Mouse (Mus musculus) limb, embryonic 15.5 days (tissue): Measurements from ENCODE around the gene 1700007K13Rik. TPM values are rescaled to one million over a fixed set of nuclear protein-coding genes. Genes with fewer than 3 reads are reported as not detected.
"Not testable (repeated sequence)": the region's sequence is repeated elsewhere in the genome, so short reads cannot be mapped to it uniquely, and the experiment has no call there.

Experiments used
- ATAC-seq: fragments of 200-750 bp; cut with Nextera tagmentation; 2 replicates; pipeline ENCODE4 v1.8.0; 2017; ENCODE audit warnings: low read depth, moderate TSS enrichment; ENCODE audit not compliant: insufficient number of reproducible peaks, low FRiP score, low TSS enrichment
- H3K27ac ChIP-seq: fragments of 300-500 bp; sonication (generic); 2 replicates; pipeline ENCODE4 v1.5.1; 2015; ENCODE audit warnings: moderate library complexity, mild to moderate bottlenecking, inconsistent platforms
- H3K27me3 ChIP-seq: fragments of 300-500 bp; sonication (generic); 2 replicates; pipeline ENCODE4 v1.6.1; 2015; ENCODE audit warnings: inconsistent platforms
- H3K36me3 ChIP-seq: fragments of 300-500 bp; sonication (generic); 2 replicates; pipeline ENCODE4 v1.6.1; 2015; ENCODE audit warnings: inconsistent platforms
- H3K4me1 ChIP-seq: fragments of 300-500 bp; sonication (generic); 2 replicates; pipeline ENCODE4 v1.6.1; 2015; ENCODE audit warnings: inconsistent platforms
- H3K4me2 ChIP-seq: fragments of 300-500 bp; sonication (generic); 2 replicates; pipeline ENCODE4 v1.6.1; 2015; ENCODE audit warnings: mild to moderate bottlenecking, inconsistent platforms
- H3K4me3 ChIP-seq: fragments of 300-500 bp; sonication (generic); 2 replicates; pipeline ENCODE4 v1.5.1; 2015; ENCODE audit warnings: mild to moderate bottlenecking, inconsistent platforms
- H3K9ac ChIP-seq: fragments of 300-500 bp; sonication (generic); 2 replicates; pipeline ENCODE4 v1.6.1; 2015; ENCODE audit warnings: inconsistent platforms
- H3K9me3 ChIP-seq: fragments of 300-500 bp; sonication (generic); 2 replicates; pipeline ENCODE4 v1.6.1; 2016; ENCODE audit warnings: inconsistent platforms
- WGBS: fragments of 180-500 bp; shearing (Covaris S2); methylation state at CpG from one replicate; pipeline ENCODE4 v1.1.7; 2015; 5-methylcytosine and 5-hydroxymethylcytosine counted together
- polyA plus RNA-seq: library from polyadenylated mRNA; unstranded; fragments of >200 nt; fragmentation: Nextera tagmentation; extraction: Ambion mirVana; gene quantifications from 2 replicates; pipeline ENCODE4 v1.2.1, GENCODE M21; 2015

Gene 1700007K13Rik
- polyA plus RNA-seq, 1 experiment from 2014 or later: 1.1 TPM

- no peaks in the 10 kb centered on the region for H3K27me3 ChIP-seq
- no peak within 1 kb of the TSS for H3K9ac ChIP-seq
- no peak for ATAC-seq
- no peak within 1 kb of the TSS for H3K4me3 ChIP-seq
- H3K4me1 ChIP-seq: peaks cover 13% of the 10 kb centered on the region
- H3K4me2 ChIP-seq: no peak within 1 kb of the TSS
- H3K36me3 ChIP-seq: no peaks in the 10 kb centered on the region
- no peaks in the 10 kb centered on the region for H3K9me3 ChIP-seq
- peak within 1 kb of the TSS; percentile 69 for H3K27ac ChIP-seq
- 74% methylated on average over 5 of the region's 5 CpGs for WGBS
Observed at GRCm38 (mm10) chr2:28496671-28497070, 30.5 kb upstream of the 1700007K13Rik start, which contains the start of gene Gbgt1. TSS of gene Gbgt1 (plus strand) at chr2:28496891.

GRCm38 (mm10) chr2:28495801-28496595 is 29.9 kb upstream of the 1700007K13Rik start:
- Histone ChIP-seq H3K36me3 (no peaks in the 10 kb centered on the region), H3K27ac (peak overlapping the region; percentile 69), H3K9ac (no peak overlapping the region), H3K4me3 (no peak overlapping the region), H3K27me3 (no peaks in the 10 kb centered on the region), H3K9me3 (no peaks in the 10 kb centered on the region), H3K4me1 (peaks cover 13% of the 10 kb centered on the region), H3K4me2 (no peak overlapping the region)
- 70% methylated on average over 16 of the region's 16 CpGs for WGBS
- ATAC-seq: no peak

GRCm38 (mm10) chr2:28495207-28495756 is 29.1 kb upstream of the 1700007K13Rik start:
- no peaks in the 10 kb centered on the region for H3K36me3 ChIP-seq
- WGBS: 89% methylated on average over 14 of the region's 14 CpGs
- no peak for ATAC-seq
- H3K4me3 ChIP-seq: no peak overlapping the region
- H3K4me1 ChIP-seq: peaks cover 13% of the 10 kb centered on the region
- H3K9ac ChIP-seq: no peak overlapping the region
- no peak overlapping the region for H3K4me2 ChIP-seq
- no peaks in the 10 kb centered on the region for H3K27me3 ChIP-seq
- no peaks in the 10 kb centered on the region for H3K9me3 ChIP-seq
- H3K27ac ChIP-seq: no peak overlapping the region

GRCm38 (mm10) chr2:28494521-28494920 is 28.4 kb upstream of the 1700007K13Rik start:
- no peak for ATAC-seq
- H3K4me2 ChIP-seq: no peak overlapping the region
- H3K9me3 ChIP-seq: no peaks in the 10 kb centered on the region
- 73% methylated on average over 2 of the region's 2 CpGs for WGBS
- H3K36me3 ChIP-seq: no peaks in the 10 kb centered on the region
- H3K27ac ChIP-seq: no peak overlapping the region
- H3K4me1 ChIP-seq: peaks cover 13% of the 10 kb centered on the region
- H3K27me3 ChIP-seq: no peaks in the 10 kb centered on the region
- H3K9ac ChIP-seq: no peak overlapping the region
- H3K4me3 ChIP-seq: no peak overlapping the region

- H3K36me3 ChIP-seq: no peaks in the 10 kb centered on the region
- 75% methylated on average over 2 of the region's 2 CpGs for WGBS
Observed at GRCm38 (mm10) chr2:28483861-28484260, 17.7 kb upstream of the 1700007K13Rik start.

GRCm38 (mm10) chr2:28479208-28480204 is 13.4 kb upstream of the 1700007K13Rik start:
- 69% methylated on average over 20 of the region's 20 CpGs for WGBS
- ATAC-seq: 0 out of 2 replicates have a peak, but pooled peaks have one; percentile 35
- Histone ChIP-seq H3K4me3 (no peak overlapping the region), H3K27ac (no peak overlapping the region), H3K9me3 (no peaks in the 10 kb centered on the region), H3K4me1 (0 out of 2 replicates have a peak, but pooled peaks cover 6% of the 10 kb centered on the region), H3K4me2 (0 out of 2 replicates have a peak overlapping the region, but pooled peaks have one; percentile 2), H3K36me3 (no peaks in the 10 kb centered on the region), H3K9ac (no peak overlapping the region), H3K27me3 (no peaks in the 10 kb centered on the region)

More at GRCm38 (mm10) chr2:28483861-28484260, 17.7 kb upstream of the 1700007K13Rik start:
- Histone ChIP-seq H3K4me3 (no peak overlapping the region), H3K9me3 (no peaks in the 10 kb centered on the region), H3K9ac (no peak overlapping the region), H3K27ac (no peak overlapping the region), H3K4me2 (no peak overlapping the region), H3K27me3 (no peaks in the 10 kb centered on the region), H3K4me1 (0 out of 2 replicates have a peak, but pooled peaks cover 6% of the 10 kb centered on the region)
- no peak for ATAC-seq

- WGBS: 91% methylated on average over 5 of the region's 5 CpGs
- not testable (repeated sequence) for H3K4me1 ChIP-seq, H3K4me2 ChIP-seq, H3K36me3 ChIP-seq, H3K9me3 ChIP-seq, H3K9ac ChIP-seq, ATAC-seq, H3K27me3 ChIP-seq, H3K27ac ChIP-seq, H3K4me3 ChIP-seq
Observed at GRCm38 (mm10) chr2:28477993-28478392, 11.9 kb upstream of the 1700007K13Rik start.

- not testable (repeated sequence) for H3K4me3 ChIP-seq
- 94% methylated on average over 8 of the region's 8 CpGs for WGBS
- H3K36me3 ChIP-seq: peaks cover 39% of the 10 kb centered on the region
Observed at GRCm38 (mm10) chr2:28472011-28472410, 5.9 kb upstream of the 1700007K13Rik start.

GRCm38 (mm10) chr2:28470591-28470990 is 4.5 kb upstream of the 1700007K13Rik start:
- Histone ChIP-seq H3K36me3 (peaks cover 39% of the 10 kb centered on the region), H3K4me3 (no peak overlapping the region), H3K27ac (no peak overlapping the region), H3K4me1 (peaks cover 21% of the 10 kb centered on the region), H3K9ac (no peak overlapping the region), H3K9me3 (no peaks in the 10 kb centered on the region), H3K27me3 (no peaks in the 10 kb centered on the region), H3K4me2 (no peak overlapping the region)
- ATAC-seq: no peak
- WGBS: 91% methylated on average over 2 of the region's 2 CpGs

More at GRCm38 (mm10) chr2:28472011-28472410, 5.9 kb upstream of the 1700007K13Rik start:
- H3K9me3 ChIP-seq, H3K27ac ChIP-seq, H3K27me3 ChIP-seq, H3K4me2 ChIP-seq, H3K9ac ChIP-seq, ATAC-seq: not testable (repeated sequence)
- H3K4me1 ChIP-seq: peaks cover 11% of the 10 kb centered on the region

- no peak overlapping the region for H3K9ac ChIP-seq
- no peak overlapping the region for H3K27ac ChIP-seq
- no peak overlapping the region for H3K4me3 ChIP-seq
- H3K36me3 ChIP-seq: peaks cover 39% of the 10 kb centered on the region
- 97% methylated on average over 14 of the region's 14 CpGs for WGBS
- H3K4me1 ChIP-seq: peaks cover 21% of the 10 kb centered on the region
- no peaks in the 10 kb centered on the region for H3K27me3 ChIP-seq
- no peak overlapping the region for H3K4me2 ChIP-seq
- H3K9me3 ChIP-seq: no peaks in the 10 kb centered on the region
- ATAC-seq: no peak
Observed at GRCm38 (mm10) chr2:28469461-28469860, 3.3 kb upstream of the 1700007K13Rik start.

- peak overlapping the region; percentile 92 for H3K9ac ChIP-seq
- no peaks in the 10 kb centered on the region for H3K9me3 ChIP-seq
- peaks cover 39% of the 10 kb centered on the region for H3K36me3 ChIP-seq
- H3K4me2 ChIP-seq: peak overlapping the region; percentile 56
- H3K27me3 ChIP-seq: no peaks in the 10 kb centered on the region
- peaks cover 21% of the 10 kb centered on the region for H3K4me1 ChIP-seq
- 54% methylated on average over 18 of the region's 18 CpGs for WGBS
- peak overlapping the region; percentile 92 for H3K4me3 ChIP-seq
- H3K27ac ChIP-seq: no peak overlapping the region
- no peak for ATAC-seq
Observed at GRCm38 (mm10) chr2:28468486-28469225, 2.5 kb upstream of the 1700007K13Rik start.
